Mouse (Mus musculus) embryonic facial prominence, embryonic 13.5 days (tissue): ENCODE results near the gene Prss48. TPM values are rescaled to one million over a fixed set of nuclear protein-coding genes. Genes with fewer than 3 reads are reported as not detected.

Experiments used
- ATAC-seq: fragments of 200-750 bp; cut with Nextera tagmentation; 2 replicates; pipeline ENCODE4 v1.8.0; 2017; ENCODE audit warnings: low read depth; ENCODE audit not compliant: insufficient number of reproducible peaks, insufficient read depth, low FRiP score, low TSS enrichment
- H3K27ac ChIP-seq: fragments of 300-500 bp; sonication (generic); 2 replicates; pipeline ENCODE4 v1.5.1; 2015; ENCODE audit warnings: moderate library complexity, mild to moderate bottlenecking, inconsistent platforms
- H3K27me3 ChIP-seq: fragments of 300-500 bp; sonication (generic); 2 replicates; pipeline ENCODE4 v1.6.1; 2015; ENCODE audit warnings: mild to moderate bottlenecking, inconsistent platforms
- H3K36me3 ChIP-seq: fragments of 300-500 bp; sonication (generic); 2 replicates; pipeline ENCODE4 v1.6.1; 2015; ENCODE audit warnings: mild to moderate bottlenecking, inconsistent platforms
- H3K4me1 ChIP-seq: fragments of 300-500 bp; sonication (generic); 2 replicates; pipeline ENCODE4 v1.6.1; 2015; ENCODE audit warnings: inconsistent platforms
- H3K4me2 ChIP-seq: fragments of 300-500 bp; sonication (generic); 2 replicates; pipeline ENCODE4 v1.6.1; 2015; ENCODE audit warnings: moderate library complexity, mild to moderate bottlenecking, inconsistent platforms
- H3K4me3 ChIP-seq: fragments of 300-500 bp; sonication (generic); 2 replicates; pipeline ENCODE4 v1.5.1; 2015; ENCODE audit warnings: mild to moderate bottlenecking, inconsistent platforms
- H3K9ac ChIP-seq: fragments of 300-500 bp; sonication (generic); 2 replicates; pipeline ENCODE4 v1.6.1; 2015; ENCODE audit warnings: mild to moderate bottlenecking, inconsistent platforms
- H3K9me3 ChIP-seq: fragments of 300-500 bp; sonication (generic); 2 replicates; pipeline ENCODE4 v1.6.1; 2016; ENCODE audit warnings: inconsistent platforms
- WGBS: fragments of 180-500 bp; shearing (Covaris S2); methylation state at CpG from one replicate; pipeline ENCODE4 v1.1.7; 2015; ENCODE audit warnings: mixed read lengths; 5-methylcytosine and 5-hydroxymethylcytosine counted together
- polyA plus RNA-seq: library from polyadenylated mRNA; unstranded; fragments of >200 nt; fragmentation: Nextera tagmentation; extraction: Ambion mirVana; gene quantifications from 2 replicates; pipeline ENCODE4 v1.2.1, GENCODE M21; 2015

The Prss48 gene
- 0.22 and 0.29 TPM in 2 replicates for polyA plus RNA-seq

DNA sequence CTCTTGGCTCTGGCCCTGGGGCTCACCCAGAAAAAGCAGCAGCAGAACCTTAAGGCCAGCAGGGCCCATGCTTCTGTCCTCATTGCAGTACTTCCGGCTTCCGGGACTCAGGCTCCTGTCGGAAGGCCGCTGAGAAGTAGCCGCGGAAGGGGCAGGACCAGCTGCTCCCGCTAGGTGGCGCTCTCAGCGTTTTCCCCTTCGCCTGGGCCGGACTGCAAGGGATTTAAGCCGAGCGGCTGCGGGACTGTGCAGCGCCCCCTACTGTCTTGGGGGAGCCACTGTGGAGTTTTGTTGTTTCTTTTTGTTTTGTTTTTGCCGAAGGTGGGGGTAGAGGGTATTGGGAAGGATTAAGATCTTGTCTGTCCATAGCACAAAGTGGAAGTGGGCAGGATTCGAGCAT is at the start of gene Prss48:
TSS of gene Prss48 (minus strand) at position 69 of the 400 bp plus-strand sequence.
- no peak within 1 kb of the TSS for H3K4me2 ChIP-seq
- no peak within 1 kb of the TSS for H3K9ac ChIP-seq
- H3K36me3 ChIP-seq, result 0 out of 2 replicates have a peak, but pooled peaks cover 3% of the 10 kb centered on the region
- H3K27ac ChIP-seq, result no peak within 1 kb of the TSS
- H3K9me3 ChIP-seq, result no peaks in the 10 kb centered on the region
- WGBS, result 81% methylated on average over 17 of the region's 17 CpGs
- 0 out of 2 replicates have a peak, but pooled peaks cover 2% of the 10 kb centered on the region for H3K4me1 ChIP-seq
- H3K27me3 ChIP-seq, result no peaks in the 10 kb centered on the region
- H3K4me3 ChIP-seq, result no peak within 1 kb of the TSS
- no peak for ATAC-seq

DNA sequence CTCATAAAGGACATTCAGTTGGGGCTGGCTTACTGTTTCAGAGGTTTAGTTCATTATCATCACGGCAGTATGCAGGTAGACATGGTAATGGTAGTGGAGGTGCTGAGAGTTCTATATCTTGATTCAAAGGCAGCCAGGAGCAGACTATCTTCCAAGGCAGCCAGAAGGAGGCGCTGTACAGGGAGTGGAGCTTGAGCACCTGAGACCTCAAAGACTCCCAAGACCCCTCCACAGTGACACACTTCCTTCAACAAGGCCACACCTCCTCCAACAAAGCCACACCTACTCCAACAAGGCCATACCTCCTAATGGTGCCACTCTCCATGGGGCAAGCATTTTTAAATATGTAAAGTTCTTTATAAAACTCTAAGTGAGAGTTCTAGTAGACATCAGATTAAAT is 46.8 kb upstream of the Prss48 start:
- Histone ChIP-seq H3K4me2 (no peak overlapping the region), H3K27me3 (no peaks in the 10 kb centered on the region), H3K4me3 (no peak overlapping the region), H3K9ac (no peak overlapping the region), H3K4me1 (0 out of 2 replicates have a peak, but pooled peaks cover 10% of the 10 kb centered on the region), H3K36me3 (peaks cover 24% of the 10 kb centered on the region), H3K27ac (no peak overlapping the region), H3K9me3 (no peaks in the 10 kb centered on the region)
- 82% methylated on average over 2 of the region's 2 CpGs for WGBS
- ATAC-seq, result no peak

DNA sequence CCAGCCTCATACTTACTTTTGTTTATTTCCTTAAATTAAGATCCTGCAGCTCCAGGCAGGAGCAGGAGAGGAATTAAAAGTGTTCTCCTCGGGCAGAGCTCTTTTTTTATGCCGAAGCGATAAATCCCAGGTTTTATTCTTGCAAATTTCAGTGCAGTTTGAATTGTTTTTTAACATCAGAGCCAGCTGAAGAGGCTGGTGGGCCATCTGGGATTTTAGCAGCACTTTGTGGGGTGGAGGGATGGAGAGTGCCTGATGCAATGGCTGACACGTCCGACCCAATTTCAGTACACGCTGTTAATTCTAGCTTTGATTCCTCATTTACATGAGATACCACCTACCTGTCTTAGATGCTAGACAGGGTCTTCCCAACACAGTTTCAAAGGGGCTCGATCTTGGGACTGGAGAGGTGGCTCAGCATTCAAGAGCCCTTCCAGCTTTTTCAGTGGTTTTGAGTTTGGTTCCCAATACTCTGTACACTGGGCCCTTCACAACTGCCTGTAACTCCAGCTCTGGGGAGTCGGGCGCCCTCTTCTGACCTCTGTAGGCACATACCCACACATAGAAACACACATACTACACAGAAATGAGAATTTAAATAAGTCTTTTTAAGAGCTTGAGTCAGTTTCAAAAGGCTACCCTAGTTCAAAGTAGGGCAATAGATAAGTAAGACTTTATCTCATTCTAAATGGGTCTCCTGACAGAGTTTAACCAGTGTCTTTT is 45.6 kb upstream of the Prss48 start:
- Histone ChIP-seq H3K36me3 (peaks cover 29% of the 10 kb centered on the region), H3K4me2 (no peak overlapping the region), H3K9me3 (no peaks in the 10 kb centered on the region), H3K4me1 (0 out of 2 replicates have a peak, but pooled peaks cover 4% of the 10 kb centered on the region), H3K4me3 (no peak overlapping the region), H3K27ac (no peak overlapping the region), H3K9ac (no peak overlapping the region), H3K27me3 (no peaks in the 10 kb centered on the region)
- 92% methylated on average over 9 of the region's 9 CpGs for WGBS
- no peak for ATAC-seq

DNA sequence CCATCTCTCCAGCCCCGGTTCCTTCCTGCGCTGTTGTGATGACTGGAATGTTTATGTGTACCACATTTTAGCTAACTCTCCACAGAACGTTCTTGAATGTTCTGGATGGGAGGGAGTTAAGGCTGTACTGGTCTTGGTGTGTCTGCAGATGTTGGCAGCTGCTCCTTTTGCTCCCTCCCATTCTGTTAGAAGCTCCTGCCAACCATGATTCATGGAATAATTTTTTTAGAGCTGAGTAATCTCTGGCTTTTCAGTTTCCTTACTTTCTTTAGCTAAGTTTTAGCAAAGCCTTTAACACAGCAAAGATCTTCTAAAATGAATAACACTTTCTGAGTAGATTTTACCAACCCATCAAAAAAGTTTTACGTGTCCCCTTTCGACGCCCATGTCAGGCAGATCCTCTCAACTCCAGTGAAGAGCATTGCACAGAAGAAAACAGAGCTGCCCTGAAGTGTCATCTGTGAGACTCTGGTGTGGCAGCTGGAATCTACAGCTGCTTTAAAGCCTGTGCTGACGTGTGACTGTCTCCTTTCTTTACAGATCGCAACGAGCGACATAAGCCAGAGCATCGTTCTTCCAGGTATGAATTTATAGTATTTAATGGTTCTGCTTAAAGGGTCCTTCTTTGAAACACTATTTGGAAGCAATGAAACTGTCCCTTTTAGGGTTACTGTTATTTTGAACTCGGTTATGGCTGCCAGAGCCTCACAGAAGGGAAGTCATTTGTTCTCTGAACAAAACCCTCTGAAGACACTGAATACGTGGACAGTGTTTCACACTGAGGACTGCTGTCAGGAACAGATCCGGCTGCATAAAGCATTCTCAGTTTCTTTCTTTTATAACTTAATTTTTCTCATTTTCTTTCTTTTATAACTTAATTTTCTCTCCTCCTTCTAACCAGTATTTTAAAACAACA is 38.3 kb upstream of the Prss48 start:
- H3K4me2 ChIP-seq, result peak overlapping the region; percentile 26; the same call in 1 of the 2 replicates
- H3K9ac ChIP-seq, result no peak overlapping the region
- H3K9me3 ChIP-seq, result no peaks in the 10 kb centered on the region
- H3K4me3 ChIP-seq, result no peak overlapping the region
- H3K27me3 ChIP-seq, result no peaks in the 10 kb centered on the region
- H3K4me1 ChIP-seq, result peaks cover 29% of the 10 kb centered on the region
- H3K36me3 ChIP-seq, result peaks cover 10% of the 10 kb centered on the region
- H3K27ac ChIP-seq, result peak overlapping the region; percentile 79; the same call in 1 of the 2 replicates
- 61% methylated on average over 14 of the region's 14 CpGs for WGBS
- ATAC-seq, result no peak

DNA sequence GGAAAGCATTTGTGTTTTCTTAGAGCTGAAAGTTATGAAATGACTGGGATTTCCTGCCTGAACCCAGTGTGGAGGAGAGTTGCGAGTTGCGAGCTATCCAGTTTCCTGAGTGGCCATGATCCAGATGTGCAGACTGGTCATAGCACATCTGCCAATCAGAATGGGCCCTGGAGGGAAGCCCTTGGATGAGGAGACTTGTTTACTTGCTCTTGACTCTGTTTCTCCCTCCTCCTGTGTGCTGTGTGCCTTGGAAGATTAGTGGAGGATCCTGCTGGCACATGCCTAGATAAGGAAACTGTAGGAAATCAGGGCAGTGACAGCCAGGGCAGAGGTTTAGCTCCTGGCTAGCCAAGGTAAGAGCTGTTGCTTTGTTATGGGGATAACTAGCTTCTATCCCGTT is 36.4 kb upstream of the Prss48 start:
- Histone ChIP-seq H3K9ac (peak overlapping the region; percentile 54; the same call in 1 of the 2 replicates), H3K4me2 (peak overlapping the region; percentile 42), H3K4me3 (0 out of 2 replicates have a peak overlapping the region, but pooled peaks have one; percentile 5), H3K9me3 (no peaks in the 10 kb centered on the region), H3K27ac (peak overlapping the region; percentile 86), H3K36me3 (peaks cover 8% of the 10 kb centered on the region), H3K27me3 (no peaks in the 10 kb centered on the region), H3K4me1 (peaks cover 29% of the 10 kb centered on the region)
- 0 out of 2 replicates have a peak, but pooled peaks have one; percentile 71 for ATAC-seq
- WGBS, result 12% methylated on average over 3 of the region's 3 CpGs

DNA sequence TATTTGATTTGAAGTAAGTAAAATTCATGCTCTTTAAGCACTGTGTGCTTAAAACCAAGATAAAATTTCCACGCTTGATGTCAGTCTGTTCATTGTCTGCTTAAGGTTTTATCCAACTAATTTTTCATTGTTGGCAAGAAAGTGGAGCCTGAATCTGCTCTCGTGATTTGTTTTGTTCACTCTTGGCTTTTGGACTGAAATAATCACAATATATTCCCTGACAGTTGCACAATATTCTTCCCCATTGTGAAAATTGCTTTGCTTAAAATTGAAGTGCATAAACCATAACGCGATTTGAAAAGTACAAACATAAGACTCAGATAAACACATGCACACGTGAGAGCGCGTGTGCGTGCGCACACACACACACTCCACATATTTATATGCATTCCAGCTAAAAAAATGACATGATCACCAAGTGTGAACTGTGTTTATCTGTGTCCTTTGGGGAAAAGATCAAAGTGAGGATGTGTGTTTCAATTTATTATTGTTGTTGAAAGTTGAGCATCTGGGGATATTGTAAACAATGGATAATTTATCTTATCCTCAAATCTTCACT is 35.7 kb upstream of the Prss48 start:
- peak overlapping the region; percentile 86; the same call in 1 of the 2 replicates for H3K27ac ChIP-seq
- WGBS, result 78% methylated on average over 9 of the region's 9 CpGs

DNA sequence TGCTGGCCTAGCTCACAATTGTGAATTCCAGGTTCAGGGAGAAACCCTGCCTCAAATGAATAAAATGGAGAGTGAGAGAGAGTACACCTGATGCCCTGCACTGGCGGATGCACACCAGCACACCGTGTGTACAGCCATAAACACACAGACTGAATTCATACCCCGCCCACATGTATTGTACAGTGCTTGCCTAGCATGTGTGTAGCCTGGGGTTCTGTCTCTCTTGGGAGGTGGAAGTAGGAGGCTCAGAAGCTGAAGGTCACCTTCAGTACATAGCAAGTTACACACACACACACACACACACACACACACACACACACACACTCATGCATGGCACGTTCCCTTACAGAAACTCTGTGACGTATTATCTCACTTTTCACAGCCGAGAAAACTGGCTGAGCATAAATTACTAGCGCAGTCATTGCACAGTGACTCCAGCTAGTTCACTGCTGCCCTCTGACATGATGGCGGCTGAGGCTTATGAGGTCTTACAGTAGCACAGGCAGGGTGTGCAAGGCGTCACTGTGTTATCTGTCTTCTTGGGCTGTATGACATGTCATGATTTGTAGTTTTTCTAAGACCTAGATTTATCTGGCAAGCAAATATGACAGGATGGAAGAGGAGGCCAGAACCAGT is 31.3 kb upstream of the Prss48 start:
- H3K36me3 ChIP-seq, result peaks cover 5% of the 10 kb centered on the region; the same call in 1 of the 2 replicates

More for the DNA sequence above, 35.7 kb upstream of the Prss48 start:
- H3K4me3 ChIP-seq, result no peak overlapping the region
- peaks cover 9% of the 10 kb centered on the region for H3K36me3 ChIP-seq
- peaks cover 29% of the 10 kb centered on the region for H3K4me1 ChIP-seq
- no peaks in the 10 kb centered on the region for H3K27me3 ChIP-seq
- no peak for ATAC-seq
- H3K4me2 ChIP-seq, result no peak overlapping the region
- H3K9me3 ChIP-seq, result no peaks in the 10 kb centered on the region
- no peak overlapping the region for H3K9ac ChIP-seq

DNA sequence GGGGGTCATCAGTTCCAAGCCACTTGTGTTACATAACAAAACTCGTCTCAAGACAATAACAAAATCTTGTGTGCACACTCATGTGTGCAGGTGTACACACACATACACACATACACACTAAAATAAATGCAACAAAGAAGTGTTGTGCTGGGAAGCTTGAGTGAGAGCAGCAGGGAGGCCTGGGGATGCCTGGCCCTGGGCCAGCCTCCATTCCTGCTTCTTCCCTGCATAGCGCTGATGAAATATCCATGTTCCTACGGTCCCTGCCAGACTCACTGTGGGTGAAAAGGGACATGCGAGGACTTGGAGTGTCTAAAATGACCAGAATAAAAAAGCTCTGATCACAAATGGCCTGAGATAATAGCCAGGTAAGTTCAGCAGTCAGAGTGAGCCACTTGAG is 28.3 kb upstream of the Prss48 start:
- H3K4me2 ChIP-seq, result no peak overlapping the region
- no peak for ATAC-seq
- H3K27ac ChIP-seq, result no peak overlapping the region
- no peaks in the 10 kb centered on the region for H3K27me3 ChIP-seq
- H3K4me3 ChIP-seq, result no peak overlapping the region
- H3K4me1 ChIP-seq, result no peaks in the 10 kb centered on the region
- H3K36me3 ChIP-seq, result peaks cover 5% of the 10 kb centered on the region; the same call in 1 of the 2 replicates
- no peak overlapping the region for H3K9ac ChIP-seq
- WGBS, result 74% methylated on average over 4 of the region's 4 CpGs
- no peaks in the 10 kb centered on the region for H3K9me3 ChIP-seq

More for the DNA sequence above, 31.3 kb upstream of the Prss48 start:
- Histone ChIP-seq H3K27me3 (no peaks in the 10 kb centered on the region), H3K27ac (no peak overlapping the region), H3K9me3 (no peaks in the 10 kb centered on the region), H3K4me2 (no peak overlapping the region), H3K4me3 (no peak overlapping the region), H3K4me1 (peaks cover 7% of the 10 kb centered on the region), H3K9ac (no peak overlapping the region)
- ATAC-seq, result no peak
- 87% methylated on average over 9 of the region's 9 CpGs for WGBS

DNA sequence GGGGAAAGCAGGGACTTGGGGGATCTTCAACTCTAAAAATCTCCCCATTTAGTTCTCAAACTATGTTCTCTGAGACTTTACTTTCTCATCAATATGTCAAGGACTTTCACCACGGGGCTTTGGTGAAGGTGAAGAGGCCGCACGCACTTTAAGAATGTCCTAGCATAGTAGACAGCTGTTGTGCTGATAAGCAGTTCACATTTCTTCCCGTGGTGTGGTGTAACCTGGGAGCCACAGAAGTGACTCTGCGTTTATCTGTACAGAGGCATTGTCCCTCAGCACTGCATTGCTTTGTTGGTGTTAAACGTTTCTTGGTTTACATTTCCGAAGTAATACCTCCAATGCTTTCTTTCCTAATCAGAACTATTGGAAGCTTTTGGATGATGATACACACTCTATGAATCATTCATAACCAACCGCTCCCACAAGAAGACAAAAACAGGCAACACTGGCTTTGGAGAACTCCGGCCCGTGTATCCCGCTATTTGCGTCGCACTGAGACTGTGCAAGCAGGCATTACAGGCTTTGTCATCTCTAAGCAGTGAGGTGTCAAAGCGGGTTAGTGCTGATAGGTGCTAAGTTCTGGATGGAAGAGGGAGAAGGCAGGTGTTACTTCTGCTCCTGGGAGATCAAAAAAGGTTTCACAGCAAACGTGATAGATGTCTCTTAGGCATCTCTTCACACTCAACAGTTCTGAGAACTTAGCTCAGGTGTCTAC is 26.5 kb upstream of the Prss48 start:
- Histone ChIP-seq H3K4me1 (no peaks in the 10 kb centered on the region), H3K9ac (no peak overlapping the region), H3K27ac (no peak overlapping the region), H3K4me2 (no peak overlapping the region), H3K9me3 (no peaks in the 10 kb centered on the region), H3K27me3 (no peaks in the 10 kb centered on the region), H3K36me3 (peaks cover 5% of the 10 kb centered on the region; the same call in 1 of the 2 replicates), H3K4me3 (no peak overlapping the region)
- 90% methylated on average over 15 of the region's 15 CpGs for WGBS
- no peak for ATAC-seq

DNA sequence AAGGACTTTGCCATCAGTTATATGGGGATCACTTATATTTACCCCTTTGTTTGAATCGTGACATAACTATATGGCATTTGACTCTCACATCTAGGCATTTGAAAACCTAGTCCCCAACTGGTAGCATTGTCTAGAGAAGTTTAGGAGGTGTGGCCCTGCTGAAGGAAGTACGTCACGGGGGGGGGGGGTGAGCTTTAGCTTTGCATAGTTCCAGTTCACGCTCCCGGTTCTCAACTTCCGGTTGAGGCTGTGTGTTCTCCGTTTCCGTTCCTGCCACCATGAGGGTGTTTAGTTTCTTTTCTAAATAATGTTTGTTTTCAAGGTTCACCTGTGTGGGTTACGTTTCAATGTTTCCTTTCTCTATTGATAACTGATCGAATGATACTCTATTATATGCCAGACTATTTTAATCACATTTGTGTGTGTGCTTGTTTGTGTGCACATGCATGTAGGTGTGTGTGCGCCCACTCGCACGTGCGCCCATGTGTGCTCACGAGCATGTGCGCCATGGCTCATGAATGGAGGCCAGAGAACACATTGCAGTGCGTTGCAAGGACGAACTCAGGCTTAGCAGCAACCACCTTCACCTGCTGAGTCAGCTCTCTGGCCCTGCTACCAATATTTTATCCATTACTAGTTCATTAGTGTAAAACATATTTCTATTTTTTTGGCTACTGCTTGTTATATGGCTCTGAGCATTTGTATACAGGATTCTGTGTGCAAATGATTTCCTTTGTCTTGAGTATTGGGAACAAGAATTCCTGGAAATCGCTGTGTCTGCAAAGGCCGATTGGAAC is 23.2 kb upstream of the Prss48 start:
- Histone ChIP-seq H3K9me3 (no peaks in the 10 kb centered on the region), H3K4me3 (no peak overlapping the region), H3K27me3 (no peaks in the 10 kb centered on the region), H3K4me1 (no peaks in the 10 kb centered on the region), H3K27ac (no peak overlapping the region), H3K9ac (no peak overlapping the region), H3K36me3 (no peaks in the 10 kb centered on the region), H3K4me2 (no peak overlapping the region)
- no peak for ATAC-seq
- 95% methylated on average over 20 of the region's 20 CpGs for WGBS
